Mouse (Mus musculus): Measurements from ENCODE around the gene Mycbpap.

Gene Mycbpap

DNA sequence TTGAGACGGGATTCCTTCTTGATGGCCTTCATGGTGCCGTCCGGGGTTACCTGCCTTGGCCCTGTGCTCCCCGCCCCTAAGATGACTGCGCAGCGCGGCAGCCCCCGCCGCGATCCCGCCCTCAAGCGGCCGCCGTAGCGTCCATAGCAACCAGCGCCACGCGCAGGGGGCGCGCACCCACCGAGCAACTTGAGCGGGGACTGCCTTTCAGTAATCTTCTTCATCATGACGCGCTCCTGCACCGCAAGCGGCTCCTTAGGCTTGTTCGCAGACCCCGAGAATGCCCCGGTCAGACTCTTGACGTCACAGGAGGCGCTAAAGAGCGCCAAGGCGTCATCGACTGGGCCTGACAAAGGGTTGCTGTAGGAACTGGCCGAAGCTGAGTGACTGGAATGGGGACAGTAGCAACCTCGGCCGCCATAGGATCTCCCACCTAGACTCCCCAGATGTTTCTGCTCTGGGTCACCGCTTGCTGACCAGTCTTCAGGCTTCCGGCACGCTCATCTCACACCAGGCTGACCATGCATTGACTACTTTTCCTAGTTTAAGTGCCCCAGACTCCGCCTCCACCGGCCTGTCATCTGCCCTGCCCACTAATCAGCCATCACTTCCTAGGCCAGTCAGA is at the start of gene Mycbpap:
Mycbpap (minus strand) TSS at position 524 of the 625 bp plus-strand sequence.
- DNase-seq (ENCODE audit: low spot score in 2 of 2), result peak in 1 of 2 experiments; percentile 21

DNA sequence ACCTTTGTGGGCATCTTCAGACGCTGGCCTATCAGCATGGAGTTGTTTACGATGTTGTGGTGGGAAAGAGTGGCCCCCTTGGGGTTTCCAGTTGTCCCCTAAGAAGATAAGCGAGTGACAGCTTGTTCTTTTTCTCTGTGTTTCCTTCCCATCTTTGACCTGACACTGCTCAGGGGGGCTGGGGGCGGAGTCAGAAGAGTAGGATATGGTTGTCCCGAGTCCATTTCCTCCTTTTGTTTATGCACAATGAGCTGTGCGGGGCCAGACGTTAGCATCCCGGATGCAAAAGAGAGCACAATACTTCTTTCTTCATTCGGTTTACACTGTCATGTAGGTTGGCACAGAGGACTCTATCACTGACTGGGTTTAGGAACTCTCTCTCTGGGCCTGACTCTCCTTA is 49.1 kb upstream of the Mycbpap start:
- peak; percentile 57 to 66 for DNase-seq (ENCODE audit: low spot score in 2 of 2)

DNA sequence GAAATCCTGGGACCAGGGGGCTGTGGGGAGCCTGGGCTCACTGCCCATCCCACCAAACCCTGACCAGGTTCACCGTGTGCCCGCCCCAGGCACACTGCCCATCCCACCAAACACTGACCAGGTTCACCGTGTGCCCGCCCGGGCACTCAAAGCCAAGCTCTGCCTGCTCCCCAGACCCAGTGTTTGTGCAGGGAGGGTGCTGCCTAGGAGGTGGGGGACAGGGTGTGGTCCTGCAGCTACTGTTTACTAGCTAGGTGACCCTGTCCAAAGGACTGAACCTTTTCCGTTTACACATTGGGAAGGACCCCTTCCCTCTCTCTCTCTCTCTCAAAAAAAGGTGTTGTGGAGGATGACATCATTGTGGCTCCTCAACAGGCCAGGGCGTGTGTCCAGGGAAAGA is 45.8 kb upstream of the Mycbpap start:
- DNase-seq (ENCODE audit: low spot score in 2 of 2), result no peak

- DNase-seq (ENCODE audit: low spot score in 2 of 2), result no peak
Measured at GRCm38 (mm10) chr11:94566534-94566933, 45.0 kb upstream of the Mycbpap start.

DNA sequence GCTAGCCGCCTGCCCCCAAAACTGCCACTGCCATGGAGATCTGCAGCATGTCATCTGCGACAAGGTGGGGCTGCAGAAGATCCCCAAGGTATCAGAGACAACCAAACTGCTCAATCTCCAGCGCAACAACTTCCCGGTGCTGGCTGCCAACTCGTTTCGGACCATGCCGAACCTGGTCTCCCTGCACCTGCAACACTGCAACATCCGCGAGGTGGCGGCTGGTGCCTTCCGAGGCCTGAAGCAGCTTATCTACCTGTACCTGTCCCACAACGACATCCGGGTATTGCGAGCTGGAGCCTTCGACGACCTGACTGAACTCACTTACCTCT is 43.6 kb upstream of the Mycbpap start:
- DNase-seq (ENCODE audit: low spot score in 2 of 2), result no peak

DNA sequence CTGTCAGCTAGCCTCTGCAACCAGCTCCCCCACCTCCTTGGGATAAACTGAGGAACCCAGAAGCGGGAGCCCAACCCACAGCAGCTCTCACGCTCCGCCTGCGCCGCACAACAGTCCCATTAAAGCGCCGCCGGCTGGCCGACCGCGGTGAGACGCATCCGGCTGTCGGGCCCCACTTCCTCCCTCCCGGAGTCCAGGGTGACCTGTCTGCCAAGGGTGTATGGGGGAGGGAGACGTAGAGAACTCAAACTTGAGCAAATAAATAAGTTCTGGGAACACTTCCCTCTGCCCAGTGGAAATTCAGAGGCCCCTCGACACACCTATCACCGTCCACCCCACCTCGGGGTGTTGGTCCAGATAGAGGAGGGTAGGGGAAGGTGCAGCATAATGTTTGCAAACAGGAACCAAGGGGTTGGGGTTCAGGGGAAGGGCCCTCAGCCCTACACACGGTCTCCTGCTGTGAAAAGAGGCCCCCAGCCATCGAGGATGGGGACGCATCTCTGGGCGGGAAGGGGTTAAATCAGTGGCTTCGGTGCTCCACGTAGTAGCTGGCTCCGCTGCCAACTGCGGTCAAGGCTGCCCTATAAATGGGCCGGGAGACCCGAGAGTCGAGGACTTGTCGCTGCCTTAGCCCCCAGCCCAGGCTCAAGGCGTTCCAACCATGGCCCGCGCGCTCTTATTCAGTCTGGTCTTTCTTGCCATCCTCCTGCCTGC is 43.1 kb upstream of the Mycbpap start, which contains the start of gene Chad:
Chad (plus strand) TSS at position 611 of the 714 bp plus-strand sequence.
- DNase-seq (ENCODE audit: low spot score in 2 of 2), result no peak

- DNase-seq (ENCODE audit: low spot score in 2 of 2), result no peak
Measured at GRCm38 (mm10) chr11:94563821-94564220, 42.3 kb upstream of the Mycbpap start.

- DNase-seq (ENCODE audit: low spot score in 2 of 2), result no peak
Measured at GRCm38 (mm10) chr11:94563383-94563782, 41.8 kb upstream of the Mycbpap start.

- no peak for DNase-seq (ENCODE audit: low spot score in 2 of 2)
Measured at GRCm38 (mm10) chr11:94558226-94558625, 36.7 kb upstream of the Mycbpap start.

- no peak for DNase-seq (ENCODE audit: low spot score in 2 of 2)
Measured at GRCm38 (mm10) chr11:94550442-94550744, 28.9 kb upstream of the Mycbpap start.

- DNase-seq (ENCODE audit: low spot score in 2 of 2), result no peak
Measured at GRCm38 (mm10) chr11:94549691-94550441, 28.3 kb upstream of the Mycbpap start.

DNA sequence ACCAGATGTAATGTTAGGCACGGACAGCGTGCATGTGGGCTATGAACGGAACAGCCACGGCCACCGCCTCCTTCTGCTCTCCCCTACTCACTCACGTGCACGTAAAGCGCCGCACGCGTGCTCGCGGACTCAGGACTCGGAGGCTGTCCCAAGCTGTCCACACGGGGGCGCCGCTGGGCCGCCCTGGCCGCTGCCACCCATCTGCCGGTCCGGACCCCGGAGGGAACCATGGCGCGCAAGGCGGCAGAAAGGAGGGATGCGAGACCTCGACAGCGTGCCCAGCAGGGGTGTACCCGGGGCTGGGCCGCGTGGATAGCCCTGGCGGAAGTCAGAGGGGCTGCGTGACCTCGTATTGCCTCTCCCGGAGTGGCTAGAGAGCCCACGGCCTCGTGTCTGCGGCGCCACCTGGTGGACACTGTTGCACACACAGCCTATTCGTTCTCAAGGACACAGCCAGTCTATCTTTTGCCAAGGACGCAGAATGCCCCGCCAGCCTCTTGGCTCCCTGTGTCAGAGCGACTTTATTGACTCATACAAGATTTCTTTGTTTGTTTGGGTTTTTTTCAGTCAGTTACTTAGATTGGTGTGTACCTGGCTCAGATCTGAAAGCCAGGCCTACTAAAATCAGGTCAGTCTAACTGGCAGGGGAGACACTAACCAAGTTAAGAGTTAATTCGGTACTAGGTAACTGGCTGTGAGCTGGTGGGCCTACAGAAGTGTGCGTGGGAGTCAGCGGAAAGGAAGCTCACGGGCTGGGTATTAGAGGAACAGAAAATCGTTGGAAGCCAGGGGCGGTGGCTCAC is 27.5 kb upstream of the Mycbpap start, which contains the start of gene Rsad1:
Rsad1 (minus strand) TSS at position 368 of the 803 bp plus-strand sequence.
- peak; percentile 82 to 94 for DNase-seq (ENCODE audit: low spot score in 2 of 2)

DNA sequence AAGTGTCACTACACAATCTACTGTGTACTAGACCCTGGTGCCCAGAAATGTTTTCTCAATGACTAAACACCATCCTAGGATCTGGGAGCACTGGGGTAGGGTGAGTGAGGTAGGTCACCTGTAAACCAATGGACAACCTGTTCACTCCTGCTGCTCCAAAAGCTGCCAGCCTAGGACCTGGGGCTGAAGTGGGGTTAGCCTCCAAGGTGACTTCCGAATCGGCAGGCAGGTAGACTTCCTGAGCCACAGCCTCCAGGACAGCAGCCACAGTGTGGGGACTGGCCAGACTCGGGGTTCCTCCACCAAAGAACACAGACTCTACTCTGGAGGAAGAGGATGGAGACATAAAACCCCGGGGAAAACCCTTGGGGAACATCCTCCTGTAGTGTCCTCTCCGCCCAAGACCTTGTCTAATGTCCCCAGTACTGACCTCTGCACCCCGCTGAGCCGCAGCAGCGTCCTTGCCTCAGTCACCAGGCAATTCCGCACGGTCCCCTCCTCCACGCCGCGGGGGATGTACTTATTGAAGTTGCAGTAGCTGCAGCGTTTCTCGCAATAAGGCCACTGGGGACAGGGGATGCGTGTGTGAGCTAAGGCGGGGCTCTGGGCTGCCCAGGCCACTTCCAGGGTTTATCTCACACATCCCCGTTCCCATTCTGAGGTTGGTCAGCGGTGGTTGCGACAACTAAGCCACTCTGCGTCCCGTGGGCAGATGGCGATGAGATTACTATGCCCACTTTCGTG is 26.7 kb upstream of the Mycbpap start:
- peak; percentile 19 to 26 for DNase-seq (ENCODE audit: low spot score in 2 of 2)

DNA sequence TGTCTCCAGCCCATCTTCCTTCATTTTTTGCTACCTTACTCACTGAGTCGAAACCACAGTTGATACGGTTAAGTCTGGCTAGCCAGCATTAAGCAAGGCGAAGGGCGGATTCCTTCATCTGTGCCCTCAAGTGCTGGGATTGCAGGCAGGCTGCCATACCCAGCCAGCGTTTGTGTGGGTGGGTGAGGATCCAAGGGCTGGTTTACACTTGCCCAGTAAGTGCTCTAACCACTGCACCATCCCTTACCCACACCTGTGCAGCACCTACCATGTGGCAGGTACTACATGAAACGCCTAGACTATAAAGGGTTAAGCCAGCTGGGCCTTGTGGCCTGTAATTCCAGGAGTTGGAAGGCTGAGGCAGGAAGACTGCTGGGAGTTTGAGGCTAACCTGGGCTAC is 25.7 kb upstream of the Mycbpap start:
- no peak for DNase-seq (ENCODE audit: low spot score in 2 of 2)

DNA sequence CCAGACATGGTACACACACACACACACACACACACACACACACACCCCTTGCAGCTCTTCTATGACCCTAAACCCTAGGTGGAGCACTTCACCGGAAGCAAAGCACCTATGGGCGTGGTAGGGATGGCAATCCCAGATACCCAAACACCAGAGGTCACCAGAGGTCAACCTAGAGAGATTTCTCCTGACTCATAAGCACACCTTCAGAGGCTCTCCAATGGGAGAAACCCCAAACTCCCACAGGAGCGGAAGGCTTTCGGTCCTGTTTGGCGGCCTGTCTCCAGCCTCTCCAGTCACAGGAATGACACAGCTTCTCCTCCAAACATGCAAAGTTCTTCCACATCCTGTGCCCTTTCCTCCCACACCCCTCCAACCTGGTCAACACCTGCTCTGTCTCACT is 24.8 kb upstream of the Mycbpap start:
- DNase-seq (ENCODE audit: low spot score in 2 of 2), result no peak

DNA sequence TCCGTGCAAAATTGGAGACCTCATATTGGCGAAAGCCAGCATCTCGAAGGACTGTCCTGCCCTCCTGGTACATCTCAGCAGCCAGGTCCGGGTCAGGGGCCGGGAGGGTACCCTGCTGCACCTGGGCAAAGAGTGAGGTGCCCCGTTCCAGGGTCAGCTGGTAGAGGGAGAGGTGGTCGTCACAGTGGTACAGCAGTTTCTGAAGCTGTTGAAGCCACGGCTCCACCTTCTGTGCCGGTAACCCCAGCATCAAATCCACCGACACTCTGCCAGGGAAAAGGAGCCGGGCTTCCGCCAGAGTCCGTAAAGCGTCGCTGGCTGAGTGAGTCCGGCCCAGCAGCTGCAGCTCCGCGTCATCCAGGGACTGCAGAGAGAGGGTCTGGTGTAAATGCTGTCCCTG is 22.9 kb upstream of the Mycbpap start:
- no peak for DNase-seq (ENCODE audit: low spot score in 2 of 2)

DNA sequence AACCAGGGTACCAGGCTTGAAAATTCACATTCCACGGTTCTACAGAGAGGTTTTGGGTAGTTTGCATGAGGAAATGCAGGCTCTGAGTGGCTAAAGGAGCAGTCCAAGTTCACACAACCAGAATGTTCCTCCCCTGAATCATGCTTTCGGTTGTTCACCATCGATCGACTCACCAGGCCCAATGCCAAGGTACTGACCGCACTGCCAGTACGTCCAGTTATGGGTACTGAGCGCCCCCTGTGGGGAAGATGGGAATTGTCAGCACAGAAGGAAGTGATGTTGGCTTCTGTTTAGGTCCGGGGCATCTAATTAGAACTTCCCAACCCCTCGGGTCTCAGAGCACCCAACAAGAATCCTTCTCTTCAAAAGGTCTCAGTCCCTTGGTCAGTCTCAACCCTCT is 22.4 kb upstream of the Mycbpap start:
- DNase-seq (ENCODE audit: low spot score in 2 of 2), result peak in 1 of 2 experiments; percentile 47

GRCm38 (mm10) chr11:94543344-94543743 is 21.8 kb upstream of the Mycbpap start:
- DNase-seq (ENCODE audit: low spot score in 2 of 2), result no peak

GRCm38 (mm10) chr11:94542400-94542799 is 20.9 kb upstream of the Mycbpap start:
- no peak for DNase-seq (ENCODE audit: low spot score in 2 of 2)

- no peak for DNase-seq (ENCODE audit: low spot score in 2 of 2)
Measured at GRCm38 (mm10) chr11:94539761-94540160, 18.2 kb upstream of the Mycbpap start.

DNA sequence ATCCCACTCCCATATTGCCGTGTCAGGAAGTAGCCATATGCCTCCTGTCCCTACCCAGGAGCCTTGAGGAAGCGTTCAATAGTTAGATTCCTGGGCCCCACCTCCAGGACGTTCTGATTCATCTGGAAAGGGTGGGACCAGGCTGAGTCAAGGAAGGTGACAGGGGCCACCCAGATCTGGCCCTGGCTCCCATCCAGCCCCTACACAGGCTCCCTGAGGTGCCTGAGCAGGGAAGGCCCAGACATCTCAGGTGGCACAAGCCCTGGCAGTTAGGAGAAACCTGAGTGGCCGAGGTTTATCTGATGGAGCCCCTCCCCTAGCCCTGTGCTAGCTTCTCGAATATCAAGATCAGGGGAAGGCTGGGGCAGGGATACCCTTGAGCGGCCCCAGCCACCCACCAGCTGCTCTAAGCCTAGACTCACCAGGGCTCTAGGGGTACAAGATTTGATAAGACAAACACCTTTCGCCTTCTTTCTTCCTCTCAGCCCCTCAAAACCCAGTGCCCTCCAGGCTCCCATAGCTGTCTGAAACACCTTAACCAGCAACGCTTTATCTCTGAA is 17.3 kb upstream of the Mycbpap start:
- no peak for DNase-seq (ENCODE audit: low spot score in 2 of 2)
